Mouse (Mus musculus): ENCODE measurements around the gene Crxos. TPM values are rescaled to one million over a fixed set of nuclear protein-coding genes. Genes with fewer than 3 reads are reported as not detected.
"Not testable (repeated sequence)": the region's sequence is repeated elsewhere in the genome, so short reads cannot be mapped to it uniquely, and the experiment has no call there.

The Crxos gene
- not detected in 2 replicates for total RNA-seq (2014; fragmentation: Nextera tagmentation)
- total RNA-seq (2017), result not detected in 2 replicates

- no peak for ATAC-seq (replicated peaks; ENCODE audit: poor library complexity, severe bottlenecking)
Observed at GRCm38 (mm10) chr7:15882317-15882716, at the start of gene Crxos. Crxos (plus strand) TSS chr7:15882617.

GRCm38 (mm10) chr7:15839578-15839977 lies 42.8 kb upstream of the Crxos start, which contains the start of gene Obox6:
Obox6 (minus strand) TSS chr7:15839678.
- no peak for ATAC-seq (replicated peaks; ENCODE audit: poor library complexity, severe bottlenecking)

- ATAC-seq (replicated peaks; ENCODE audit: poor library complexity, severe bottlenecking), result no peak
Observed at GRCm38 (mm10) chr7:15859657-15860056, 22.8 kb upstream of the Crxos start.

- no peak for ATAC-seq (replicated peaks; ENCODE audit: poor library complexity, severe bottlenecking)
Observed at GRCm38 (mm10) chr7:15864104-15864503, 18.3 kb upstream of the Crxos start.

- no peak for ATAC-seq (replicated peaks; ENCODE audit: poor library complexity, severe bottlenecking)
Observed at GRCm38 (mm10) chr7:15879756-15880155, 2.7 kb upstream of the Crxos start, which contains the start of gene Crx. Crx (minus strand) TSS chr7:15879968.

- no peak for ATAC-seq (replicated peaks; ENCODE audit: poor library complexity, severe bottlenecking)
Observed at GRCm38 (mm10) chr7:15881388-15881787, 1.0 kb upstream of the Crxos start.

- ATAC-seq (replicated peaks; ENCODE audit: poor library complexity, severe bottlenecking), result no peak
Observed at GRCm38 (mm10) chr7:15881831-15882230, 586 bp upstream of the Crxos start.

GRCm38 (mm10) chr7:15884127-15884526 lies 1.7 kb downstream of the Crxos start:
- ATAC-seq (replicated peaks; ENCODE audit: poor library complexity, severe bottlenecking), result no peak

GRCm38 (mm10) chr7:15894251-15894650 lies 11.8 kb downstream of the Crxos start:
- ATAC-seq (replicated peaks; ENCODE audit: poor library complexity, severe bottlenecking), result no peak

- ATAC-seq (replicated peaks; ENCODE audit: poor library complexity, severe bottlenecking), result no peak
Observed at GRCm38 (mm10) chr7:15901366-15902048, 19.1 kb downstream of the Crxos start.

- no peak for ATAC-seq (replicated peaks; ENCODE audit: poor library complexity, severe bottlenecking)
Observed at GRCm38 (mm10) chr7:15905861-15906260, 23.4 kb downstream of the Crxos start.

- ATAC-seq (replicated peaks; ENCODE audit: poor library complexity, severe bottlenecking), result no peak
Observed at GRCm38 (mm10) chr7:15906602-15907001, 24.2 kb downstream of the Crxos start.

- ATAC-seq (replicated peaks; ENCODE audit: poor library complexity, severe bottlenecking), result no peak
Observed at GRCm38 (mm10) chr7:15907971-15908590, 25.7 kb downstream of the Crxos start.

GRCm38 (mm10) chr7:15910521-15910920 lies 28.1 kb downstream of the Crxos start:
- no peak for ATAC-seq (replicated peaks; ENCODE audit: poor library complexity, severe bottlenecking)

- peak; percentile 84 for ATAC-seq (replicated peaks; ENCODE audit: poor library complexity, severe bottlenecking)
Observed at GRCm38 (mm10) chr7:15912183-15912582, 29.8 kb downstream of the Crxos start.

GRCm38 (mm10) chr7:15914252-15914651 lies 31.8 kb downstream of the Crxos start:
- peak; percentile 84 for ATAC-seq (replicated peaks; ENCODE audit: poor library complexity, severe bottlenecking)

GRCm38 (mm10) chr7:15914751-15915150 lies 32.3 kb downstream of the Crxos start:
- ATAC-seq (replicated peaks; ENCODE audit: poor library complexity, severe bottlenecking), result no peak

- ATAC-seq (replicated peaks; ENCODE audit: poor library complexity, severe bottlenecking), result not testable (repeated sequence)
Observed at GRCm38 (mm10) chr7:15915695-15916094, 33.3 kb downstream of the Crxos start.

- ATAC-seq (replicated peaks; ENCODE audit: poor library complexity, severe bottlenecking), result no peak
Observed at GRCm38 (mm10) chr7:15916134-15916723, 33.8 kb downstream of the Crxos start.

- no peak for ATAC-seq (replicated peaks; ENCODE audit: poor library complexity, severe bottlenecking)
Observed at GRCm38 (mm10) chr7:15916996-15917395, 34.6 kb downstream of the Crxos start.

GRCm38 (mm10) chr7:15918371-15918770 lies 36.0 kb downstream of the Crxos start:
- ATAC-seq (replicated peaks; ENCODE audit: poor library complexity, severe bottlenecking), result no peak

Measured in granulocyte monocyte progenitor cell, adult 5-6 weeks (primary cell).